Mouse (Mus musculus) ES-E14 (cell line): ENCODE data around the gene Arl15. TPM values are rescaled to one million over a fixed set of nuclear protein-coding genes. Genes with fewer than 3 reads are reported as not detected.
A peak's percentile ranks its signal among the peaks of the same experiment; 100 is the strongest.

ENCODE experiments used
- DNase-seq: peaks from one replicate; pipeline ENCODE4 v3.0.0-alpha.2; 2013; ENCODE audit warnings: low read depth, low spot score
- H3K27ac ChIP-seq: 2 replicates; pipeline ENCODE4 v1.5.1; 2012; ENCODE audit warnings: low read depth, mild to moderate bottlenecking, low read length, moderate library complexity, mixed read lengths; ENCODE audit not compliant: poor library complexity, insufficient read depth, severe bottlenecking
- H3K36me3 ChIP-seq: 2 replicates; pipeline ENCODE4 v1.6.1; 2012; ENCODE audit warnings: mild to moderate bottlenecking, low read length, moderate library complexity, mixed read lengths; ENCODE audit not compliant: control insufficient read depth, poor library complexity, insufficient read depth, severe bottlenecking
- H3K4me1 ChIP-seq, 2 experiments: fragments of 150-350 bp in 1 of 2; sonication (generic) in 1 of 2; 2 replicates each; pipeline ENCODE4 v1.6.1; 2012; ENCODE audit warnings: low read length in 2 of 2, mild to moderate bottlenecking in 1 of 2, mixed read lengths in 1 of 2; ENCODE audit not compliant: control insufficient read depth in 2 of 2, insufficient read depth in 2 of 2, poor library complexity in 1 of 2
- H3K4me3 ChIP-seq, 2 experiments: fragments of 150-350 bp in 1 of 2; sonication (generic) in 1 of 2; 2 replicates each; pipeline ENCODE4 v1.5.1; 2012; ENCODE audit warnings: low read length in 2 of 2, low read depth in 1 of 2, mild to moderate bottlenecking in 1 of 2, mixed read lengths in 1 of 2; ENCODE audit not compliant: insufficient read depth in 1 of 2, poor library complexity in 1 of 2, severe bottlenecking in 1 of 2
- H3K9ac ChIP-seq: 2 replicates; pipeline ENCODE4 v1.6.1; 2012; ENCODE audit warnings: low read depth, mild to moderate bottlenecking, low read length, mixed read lengths; ENCODE audit not compliant: poor library complexity, insufficient read depth, severe bottlenecking
- H3K9me3 ChIP-seq: fragments of 150-350 bp; sonication (generic); 2 replicates; pipeline ENCODE4 v1.6.1; 2012; ENCODE audit warnings: low read depth, mild to moderate bottlenecking, low read length; ENCODE audit not compliant: control insufficient read depth, insufficient read depth
- CHD2 ChIP-seq: IDR thresholded peaks from 2 replicates; pipeline ENCODE4 v1.6.1; 2014; ENCODE audit warnings: mild to moderate bottlenecking, low read depth, low read length, inconsistent platforms
- HCFC1 ChIP-seq: IDR thresholded peaks from 2 replicates; pipeline ENCODE4 v1.6.1; 2012; ENCODE audit warnings: low read length, inconsistent platforms, borderline replicate concordance; ENCODE audit not compliant: insufficient read depth
- MAFK ChIP-seq: IDR thresholded peaks from 2 replicates; pipeline ENCODE4 v1.6.1; 2014; ENCODE audit warnings: mild to moderate bottlenecking, low read depth, low read length, inconsistent platforms; ENCODE audit not compliant: insufficient read depth
- ZC3H11A ChIP-seq: IDR thresholded peaks from 2 replicates; pipeline ENCODE4 v1.6.1; 2012; ENCODE audit warnings: low read depth, mild to moderate bottlenecking, inconsistent platforms, low read length, borderline replicate concordance
- ZNF384 ChIP-seq: IDR thresholded peaks from 2 replicates; pipeline ENCODE4 v1.6.1; 2012; ENCODE audit warnings: low read depth, low read length, inconsistent platforms
- in situ Hi-C, 2 experiments: fragments of 600-800 bp; cut with MboI; formaldehyde crosslinking; loops; one replicate each; pipeline ENCODE4 v1.15.1; 2025; ENCODE audit warnings: low sequenced_read_pairs in 2 of 2, inconsistent platforms in 1 of 2; ENCODE audit not compliant: unreplicated experiment in 2 of 2
- total RNA-seq: library from RNA; depleted of rRNA; stranded (reverse); fragments of 300-350 nt; gene quantifications from 2 replicates; pipeline ENCODE4 v1.2.3, GENCODE M21; 2012

The Arl15 gene
- total RNA-seq, 1 experiment: 15.1 TPM

DNA sequence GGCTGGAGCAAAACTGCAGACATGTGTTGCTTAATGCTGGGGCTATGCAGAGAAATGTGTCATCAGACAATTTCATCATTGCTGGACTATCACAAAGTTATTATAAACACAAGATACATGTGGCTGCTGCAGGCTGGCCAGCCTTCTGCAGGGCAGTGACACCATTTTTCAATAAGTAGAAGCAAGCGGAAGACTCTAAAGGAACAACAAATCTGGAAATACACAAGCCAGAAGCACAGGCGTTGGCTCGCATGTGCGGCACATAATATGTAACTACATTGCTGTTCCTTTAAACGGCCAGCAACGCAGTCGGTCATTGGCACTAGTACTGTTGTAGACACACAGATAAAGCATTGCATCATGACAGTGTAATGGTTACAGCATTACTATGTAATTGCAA, 393.8 kb downstream of the Arl15 start:
- no peaks in the 10 kb centered on the region for H3K4me1 ChIP-seq
- no peak overlapping the region for H3K4me3 ChIP-seq
- no peak for TF ChIP-seq ZNF384
- TF ChIP-seq CHD2: no peak
- TF ChIP-seq ZC3H11A: no peak
- TF ChIP-seq MAFK: no peak
- TF ChIP-seq HCFC1: no peak
- no peak overlapping the region for H3K9ac ChIP-seq
- DNase-seq: no peak
- H3K9me3 ChIP-seq: no peaks in the 10 kb centered on the region
- H3K27ac ChIP-seq: no peak overlapping the region
- no peaks in the 10 kb centered on the region for H3K36me3 ChIP-seq
- in situ Hi-C loops: no loop called here

DNA sequence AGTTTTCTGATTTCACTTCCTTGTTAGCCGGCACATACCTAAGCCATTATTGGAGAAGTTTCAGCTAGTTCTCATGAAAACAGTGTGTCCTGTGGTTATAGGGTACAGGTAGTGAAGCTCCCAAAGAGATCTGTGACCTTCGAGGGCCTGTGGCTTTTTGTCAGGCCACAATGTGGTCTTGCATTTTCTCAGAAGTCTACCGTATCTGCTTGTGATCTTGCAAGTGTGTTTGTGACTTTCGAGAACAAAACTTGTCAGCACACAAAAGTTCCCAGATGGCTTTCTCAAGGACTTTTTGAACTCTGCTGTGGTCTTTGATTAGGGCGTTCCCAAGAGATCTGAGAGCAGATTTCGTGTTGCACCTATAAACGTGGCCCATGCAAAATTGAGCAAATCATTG, 394.5 kb downstream of the Arl15 start:
- Histone ChIP-seq H3K27ac (no peak overlapping the region), H3K9me3 (no peaks in the 10 kb centered on the region), H3K4me1 (no peaks in the 10 kb centered on the region), H3K4me3 (no peak overlapping the region), H3K36me3 (no peaks in the 10 kb centered on the region), H3K9ac (no peak overlapping the region)
- in situ Hi-C loops: no loop called here
- no peak for TF ChIP-seq HCFC1
- no peak for TF ChIP-seq ZNF384
- TF ChIP-seq CHD2: no peak
- TF ChIP-seq MAFK: no peak
- TF ChIP-seq ZC3H11A: no peak
- DNase-seq: no peak

DNA sequence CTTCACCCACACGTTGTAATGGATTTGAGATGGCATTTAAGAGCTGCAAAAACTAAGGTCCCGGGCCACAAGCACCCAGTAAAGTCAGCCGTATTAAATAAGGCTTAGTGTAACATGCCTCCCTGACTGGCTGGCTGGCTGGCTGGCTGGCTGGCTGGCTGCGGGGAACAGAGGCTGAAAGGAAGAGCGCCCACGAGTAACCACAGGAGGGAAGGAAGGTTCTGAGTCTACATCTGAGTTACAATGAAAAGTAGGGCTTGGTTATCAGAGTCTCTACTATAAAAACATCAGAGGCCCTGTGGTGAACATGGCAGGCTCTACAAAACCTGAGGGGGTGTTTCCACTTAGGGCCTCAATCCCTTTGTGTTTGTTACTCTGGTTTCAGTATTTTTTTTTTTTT, 395.1 kb downstream of the Arl15 start:
- no peak for TF ChIP-seq ZC3H11A
- no peak for TF ChIP-seq MAFK
- TF ChIP-seq ZNF384: no peak
- no peak for TF ChIP-seq HCFC1
- TF ChIP-seq CHD2: no peak
- Histone ChIP-seq H3K4me3 (no peak overlapping the region), H3K9ac (no peak overlapping the region), H3K4me1 (no peaks in the 10 kb centered on the region), H3K27ac (no peak overlapping the region), H3K9me3 (no peaks in the 10 kb centered on the region), H3K36me3 (no peaks in the 10 kb centered on the region)
- DNase-seq: no peak
- in situ Hi-C loops: no loop called here

- no peaks in the 10 kb centered on the region for H3K36me3 ChIP-seq
- no peaks in the 10 kb centered on the region for H3K4me1 ChIP-seq
- TF ChIP-seq ZNF384 (no peak), ZC3H11A (no peak), CHD2 (no peak), HCFC1 (no peak), MAFK (no peak)
- DNase-seq: no peak
- no peak overlapping the region for H3K9ac ChIP-seq
- in situ Hi-C loops: no loop called here
- H3K27ac ChIP-seq: no peak overlapping the region
- no peaks in the 10 kb centered on the region for H3K9me3 ChIP-seq
- H3K4me3 ChIP-seq: no peak overlapping the region
Observed at GRCm38 (mm10) chr13:114190898-114191297, 396.6 kb downstream of the Arl15 start.

GRCm38 (mm10) chr13:114198252-114198799, 404.0 kb downstream of the Arl15 start:
- Histone ChIP-seq H3K4me3 (peak overlapping the region in 1 of 2 experiments; percentile 38; a peak in 1 of 4 replicates), H3K4me1 (peaks cover 0 to 2% of the 10 kb centered on the region in 2 experiments; a peak in 1 of 4 replicates), H3K9me3 (no peaks in the 10 kb centered on the region), H3K9ac (no peak overlapping the region), H3K27ac (no peak overlapping the region), H3K36me3 (no peaks in the 10 kb centered on the region)
- in situ Hi-C loops: no loop called here
- no peak for TF ChIP-seq MAFK
- TF ChIP-seq ZC3H11A: no peak
- no peak for TF ChIP-seq ZNF384
- TF ChIP-seq CHD2: no peak
- no peak for TF ChIP-seq HCFC1
- DNase-seq: no peak
